Mouse (Mus musculus): Measurements from ENCODE around the gene Slc24a2. TPM values are rescaled to one million over a fixed set of nuclear protein-coding genes. Genes with fewer than 3 reads are reported as not detected.
A peak's percentile ranks its signal among the peaks of the same experiment; 100 is the strongest.

The Slc24a2 gene
- total RNA-seq, 2 experiments from 2014 or later = 301 to 336 TPM

DNA sequence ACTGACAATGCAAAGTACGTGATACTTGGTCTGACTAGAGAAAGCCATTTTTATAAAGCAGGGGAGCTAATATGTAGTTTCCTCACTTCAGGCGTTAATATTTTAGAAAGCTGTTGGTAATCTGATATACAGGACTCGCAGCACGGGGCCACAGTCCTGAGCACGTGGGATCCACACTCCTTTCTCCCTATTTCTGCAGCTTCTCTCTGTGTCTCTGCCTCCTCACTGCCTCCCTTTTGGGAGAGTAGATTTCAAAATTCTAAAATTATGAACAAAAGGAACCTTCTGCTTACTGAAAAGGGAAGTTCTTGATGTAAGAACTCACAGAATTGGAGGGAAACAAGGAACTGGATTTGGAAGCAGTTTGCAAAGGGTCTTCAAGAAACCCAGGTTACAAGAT lies 97.8 kb downstream of the Slc24a2 start:
- no peak for DNase-seq (ENCODE audit: low spot score in 2 of 2)
- intact Hi-C loops (cut with DNase I) = no loop called here

DNA sequence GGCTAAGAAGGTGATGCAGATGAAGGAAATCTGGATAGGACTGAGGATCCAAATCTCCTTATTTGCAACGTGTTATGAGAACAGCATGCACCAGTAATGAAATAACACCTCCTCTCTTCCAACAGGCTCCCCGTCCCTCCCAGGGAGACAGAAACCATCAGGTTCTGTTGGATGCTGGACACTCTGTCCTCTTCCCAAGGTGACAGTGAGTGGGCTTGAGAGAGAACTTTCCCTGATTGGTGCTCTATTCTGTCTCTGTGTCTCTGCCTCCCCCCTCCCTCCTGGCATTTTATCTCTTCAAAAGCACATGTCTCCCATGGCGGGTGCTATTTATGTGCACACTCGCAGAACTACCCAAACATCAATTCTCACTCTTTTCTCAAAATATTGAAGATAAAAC lies 103.5 kb downstream of the Slc24a2 start:
- intact Hi-C loops (cut with DNase I) = no loop called here
- DNase-seq (ENCODE audit: low spot score in 2 of 2) = peak; percentile 52 to 68

DNA sequence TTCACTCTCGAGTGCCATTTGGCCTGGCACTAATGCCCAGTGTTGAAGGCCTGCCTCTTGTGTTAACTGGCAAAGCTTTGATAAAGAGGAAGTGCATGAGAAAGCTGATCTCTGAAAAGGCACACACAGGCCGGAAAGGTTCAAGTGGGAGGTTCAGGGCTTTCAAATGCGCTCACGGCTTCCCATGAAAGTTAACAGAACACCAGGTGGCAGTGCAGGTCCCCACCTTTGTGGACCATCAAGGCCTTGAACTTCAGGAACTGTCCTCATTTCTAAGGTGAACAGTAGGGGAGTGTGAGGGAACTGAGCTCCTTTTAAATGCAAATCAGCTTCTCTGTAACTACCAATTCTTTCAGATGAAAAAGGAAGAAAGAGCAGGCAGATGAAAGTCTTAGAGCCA lies 110.5 kb downstream of the Slc24a2 start:
- intact Hi-C loops (cut with DNase I) = no loop called here

DNA sequence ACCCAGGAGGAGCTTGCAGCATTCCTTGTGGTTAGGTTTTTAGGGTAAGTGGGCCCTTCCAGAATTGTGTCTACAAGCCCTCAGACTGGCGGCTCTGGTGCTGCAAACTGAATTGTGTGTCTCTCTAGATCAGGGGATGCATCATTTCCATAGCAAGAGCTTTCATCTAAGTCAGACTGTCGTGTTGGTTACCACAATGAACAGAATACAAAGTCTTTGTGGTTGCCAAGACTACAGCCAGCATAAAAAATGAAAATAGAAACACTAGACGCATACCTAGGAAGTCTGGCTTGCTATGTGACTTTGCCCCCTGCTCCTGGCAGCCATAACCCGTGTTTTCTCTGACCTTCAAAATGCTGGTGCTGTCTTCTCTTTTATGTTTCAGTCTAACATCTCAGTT lies 114.6 kb downstream of the Slc24a2 start:
- no peak for DNase-seq (ENCODE audit: low spot score in 2 of 2)
- intact Hi-C loops (cut with DNase I) = no loop called here

More for the DNA sequence above, 110.5 kb downstream of the Slc24a2 start:
- DNase-seq (ENCODE audit: low spot score in 2 of 2) = no peak

DNA sequence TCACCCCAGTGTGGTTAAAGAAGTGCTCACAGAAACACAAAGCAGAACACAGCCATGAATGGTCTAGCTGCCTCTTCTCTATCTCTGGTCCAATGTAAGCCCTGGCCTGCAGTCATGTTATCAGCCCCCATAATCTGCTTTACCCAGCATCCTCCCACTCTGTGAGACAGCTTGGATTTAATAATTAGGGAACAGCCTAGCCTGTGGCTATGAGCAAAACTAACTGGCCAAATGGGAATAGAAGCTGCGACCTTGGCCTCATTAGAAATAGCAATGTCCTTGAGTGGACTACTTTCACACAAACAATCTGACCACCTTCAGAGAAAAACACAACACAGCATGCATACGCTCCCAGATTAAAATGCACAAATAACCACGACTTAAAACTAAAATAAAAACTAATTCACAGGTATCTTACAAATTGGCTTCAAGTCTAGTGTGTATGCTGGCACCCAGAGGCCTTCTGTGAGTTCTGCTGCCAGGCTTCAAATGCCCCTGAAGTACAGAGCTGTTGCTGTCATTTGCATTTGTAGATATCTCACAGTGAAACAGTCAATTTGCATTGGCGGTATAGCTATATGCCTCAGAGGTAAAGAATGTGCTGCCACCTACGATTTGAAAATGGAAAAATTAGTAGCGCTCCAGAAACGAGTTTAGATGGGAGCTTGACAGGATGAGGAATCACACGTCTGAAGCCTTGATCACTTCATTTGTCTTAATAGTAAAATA lies 120.8 kb downstream of the Slc24a2 start:
- intact Hi-C loops (cut with DNase I) = no loop called here
- no peak for DNase-seq (ENCODE audit: low spot score in 2 of 2)

DNA sequence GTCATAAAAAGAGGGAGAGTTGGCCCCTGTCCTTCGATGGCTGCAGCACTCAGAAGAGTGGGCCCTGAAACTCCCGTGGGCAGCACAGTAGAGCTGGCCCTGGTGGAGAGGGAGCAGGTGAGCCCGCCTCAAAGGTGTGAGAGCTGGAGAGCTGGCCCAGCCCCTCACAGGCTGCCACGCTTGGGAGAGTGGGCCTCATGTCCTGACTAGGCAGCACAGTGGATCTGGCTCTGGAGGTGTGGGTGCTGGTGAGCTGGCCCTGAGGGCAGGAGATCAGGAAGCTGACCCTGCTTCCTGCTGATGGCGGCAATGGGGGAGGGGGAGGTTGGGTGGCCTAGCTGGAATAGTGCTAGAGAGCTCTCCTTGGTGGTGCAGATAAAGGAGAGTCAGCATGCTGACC lies 129.3 kb downstream of the Slc24a2 start:
- DNase-seq (ENCODE audit: low spot score in 2 of 2) = no peak
- intact Hi-C loops (cut with DNase I) = no loop called here

DNA sequence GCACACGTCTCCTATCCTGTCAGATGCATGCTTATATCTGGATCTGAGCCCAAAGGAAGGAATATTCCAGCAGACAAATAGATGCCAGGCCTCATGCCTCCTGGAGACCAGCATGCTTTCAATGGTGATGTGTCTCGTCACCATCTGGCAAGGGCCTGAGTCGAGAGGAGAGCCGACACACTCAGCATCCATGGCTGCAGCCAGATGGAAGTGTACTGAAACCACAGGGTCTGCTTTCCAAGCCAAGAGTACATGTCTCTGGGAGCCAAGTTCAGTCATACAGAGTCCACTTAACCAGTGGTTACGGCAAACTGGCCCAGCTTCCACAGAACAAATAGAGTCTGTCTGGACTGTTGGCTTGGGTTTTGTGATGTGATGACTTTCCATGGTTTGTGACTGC lies 134.1 kb downstream of the Slc24a2 start:
- intact Hi-C loops (cut with DNase I) = no loop called here

DNA sequence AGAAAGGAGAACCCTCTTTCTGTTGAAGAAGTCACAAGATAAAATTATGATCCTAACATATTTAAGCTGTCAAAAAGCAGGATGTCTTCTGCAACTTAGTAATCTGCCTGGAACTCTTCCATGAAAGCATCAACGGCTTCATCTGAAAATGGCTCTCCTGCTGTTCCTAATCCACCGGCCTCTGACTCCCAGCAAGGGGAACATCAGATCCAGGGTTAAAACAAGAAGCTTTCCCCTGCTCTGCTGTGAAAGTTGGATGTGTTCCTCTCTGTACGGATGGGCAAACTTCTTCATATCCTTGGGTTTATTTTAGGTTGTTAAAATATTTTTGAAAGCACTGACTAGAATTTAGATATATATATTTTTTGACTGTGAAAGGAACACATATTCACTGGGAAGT lies 136.7 kb downstream of the Slc24a2 start:
- no peak for DNase-seq (ENCODE audit: low spot score in 2 of 2)
- intact Hi-C loops (cut with DNase I) = no loop called here

More for the DNA sequence above, 134.1 kb downstream of the Slc24a2 start:
- peak in 1 of 2 experiments; percentile 55 for DNase-seq (ENCODE audit: low spot score in 2 of 2)

DNA sequence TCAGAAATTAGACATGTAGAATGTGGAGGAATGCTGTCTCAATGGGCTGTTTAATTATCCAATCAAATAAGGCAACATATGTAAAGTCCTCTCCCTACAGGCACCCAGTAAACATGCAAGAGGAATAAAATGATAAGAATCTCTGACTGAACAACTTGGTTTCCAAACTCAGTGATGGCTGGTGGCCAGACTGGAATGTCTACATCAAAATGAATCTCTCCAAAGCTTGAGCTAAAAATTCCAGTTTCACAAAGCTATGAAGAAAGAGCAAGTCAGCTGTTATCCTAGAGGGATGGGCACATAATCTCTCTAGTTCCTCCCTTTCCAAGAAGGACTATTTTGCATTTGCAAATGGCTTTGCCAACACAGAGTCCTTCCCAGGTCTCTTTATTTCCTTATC lies 139.4 kb downstream of the Slc24a2 start:
- no peak for DNase-seq (ENCODE audit: low spot score in 2 of 2)
- intact Hi-C loops (cut with DNase I) = no loop called here

DNA sequence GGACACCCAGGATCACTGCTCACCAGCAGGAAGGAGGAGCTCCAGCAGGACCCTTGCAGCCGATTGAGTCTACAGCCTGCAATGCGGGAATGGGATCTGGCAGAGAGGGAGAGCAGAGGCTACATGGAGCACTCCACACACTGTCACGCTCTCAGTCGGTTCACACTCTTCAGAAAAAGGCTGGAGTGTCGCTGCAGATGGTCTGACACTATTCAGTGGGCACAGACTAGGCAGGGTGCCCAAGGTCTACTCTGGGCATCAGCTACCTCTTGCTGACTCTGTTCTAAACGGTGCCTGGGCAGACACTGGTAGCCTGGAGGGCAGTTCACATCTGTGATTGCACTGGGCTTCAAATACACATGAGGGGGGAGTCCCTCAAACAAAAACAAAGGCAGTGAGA lies 141.6 kb downstream of the Slc24a2 start:
- intact Hi-C loops (cut with DNase I) = no loop called here
- peak in 1 of 2 experiments; percentile 45 for DNase-seq (ENCODE audit: low spot score in 2 of 2)

DNA sequence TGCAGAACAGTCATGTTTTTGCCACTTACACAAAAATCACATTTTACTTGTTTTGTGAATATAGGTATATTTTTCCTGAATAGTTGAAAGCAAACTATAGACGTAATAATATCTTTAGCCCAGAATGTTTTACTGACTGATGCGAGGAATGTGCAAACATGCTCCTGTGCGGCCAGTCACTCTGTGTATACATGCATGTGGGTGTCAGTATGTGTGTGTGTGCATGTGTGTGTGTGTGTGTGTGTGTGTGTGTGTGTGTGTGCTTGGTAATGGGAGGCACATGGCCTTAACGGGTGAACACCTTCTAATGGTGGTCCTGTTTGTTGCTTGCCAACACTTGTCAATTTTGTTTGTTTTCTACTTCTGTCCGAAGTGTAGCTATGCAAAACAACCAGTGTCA lies 142.7 kb downstream of the Slc24a2 start:
- intact Hi-C loops (cut with DNase I) = no loop called here
- DNase-seq (ENCODE audit: low spot score in 2 of 2) = no peak

DNA sequence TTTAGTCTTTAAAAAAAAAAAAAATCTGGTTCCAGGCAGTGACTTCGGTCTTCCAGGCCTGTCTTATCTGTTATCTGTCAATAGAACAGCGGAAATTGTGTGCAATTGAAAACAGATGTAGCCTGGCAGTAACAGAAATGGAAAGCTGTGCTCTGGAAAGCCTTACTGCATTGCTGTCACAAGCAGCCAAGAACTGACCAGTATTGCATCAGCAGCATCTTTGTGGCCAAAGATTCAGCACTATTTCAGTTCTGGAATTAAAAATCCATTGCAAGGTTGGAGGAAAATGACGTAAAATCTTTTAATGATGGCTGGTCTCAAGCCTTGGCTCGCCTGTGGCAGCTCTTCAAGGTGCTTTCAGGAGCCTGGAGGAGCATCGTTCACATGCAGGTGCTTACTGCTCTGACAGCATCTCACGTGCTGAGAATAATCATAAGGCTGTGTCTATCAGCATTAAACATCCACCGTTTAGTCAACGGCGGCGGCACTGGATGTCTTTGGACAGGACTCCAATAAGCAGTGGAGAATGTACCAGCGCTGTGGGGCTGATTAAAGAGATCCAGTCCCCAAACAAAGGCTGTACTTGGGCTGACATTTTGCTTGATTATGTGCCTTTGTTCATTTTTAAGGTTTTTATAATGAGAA lies 143.2 kb downstream of the Slc24a2 start:
- intact Hi-C loops (cut with DNase I) = no loop called here
- no peak for DNase-seq (ENCODE audit: low spot score in 2 of 2)

DNA sequence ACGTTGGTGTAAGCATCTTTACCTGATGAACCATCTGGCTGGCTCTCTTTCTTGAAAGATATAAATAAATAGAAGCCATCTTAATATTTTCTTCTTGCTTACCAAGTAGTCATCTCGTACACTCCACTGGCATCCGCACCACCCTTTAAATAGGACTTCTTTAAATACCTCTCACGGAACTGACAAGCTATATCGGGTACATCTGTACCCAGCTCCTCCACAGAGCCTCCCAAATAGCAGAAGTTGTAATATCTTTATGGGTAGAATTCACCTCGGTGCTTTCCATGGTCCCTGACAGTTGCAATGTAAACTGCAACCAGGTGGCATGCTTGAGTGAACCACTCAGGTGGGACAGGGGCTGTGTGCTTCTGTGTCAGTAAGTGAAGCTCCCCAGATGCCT lies 149.0 kb downstream of the Slc24a2 start:
- intact Hi-C loops (cut with DNase I) = no loop called here
- DNase-seq (ENCODE audit: low spot score in 2 of 2) = no peak

DNA sequence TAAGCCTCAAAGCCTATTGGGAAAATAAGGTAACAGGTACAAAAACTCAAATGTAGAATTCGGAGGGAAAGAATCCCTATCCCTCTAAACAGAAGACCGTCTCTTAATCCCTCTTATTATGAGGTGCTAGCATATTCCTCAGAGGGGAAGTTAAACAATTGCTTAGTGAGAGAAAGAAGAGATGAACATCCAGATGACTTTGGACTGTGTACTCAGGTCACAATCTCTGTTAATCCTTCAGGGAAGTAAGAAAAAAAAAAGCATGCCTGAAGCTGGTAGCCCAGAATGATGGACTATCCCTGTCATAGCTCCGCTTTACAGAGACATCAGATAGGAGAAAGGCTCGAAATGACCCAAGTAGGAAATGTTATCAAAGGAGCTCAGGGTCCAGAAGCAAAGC lies 151.0 kb downstream of the Slc24a2 start:
- DNase-seq (ENCODE audit: low spot score in 2 of 2) = no peak
- intact Hi-C loops (cut with DNase I) = no loop called here

DNA sequence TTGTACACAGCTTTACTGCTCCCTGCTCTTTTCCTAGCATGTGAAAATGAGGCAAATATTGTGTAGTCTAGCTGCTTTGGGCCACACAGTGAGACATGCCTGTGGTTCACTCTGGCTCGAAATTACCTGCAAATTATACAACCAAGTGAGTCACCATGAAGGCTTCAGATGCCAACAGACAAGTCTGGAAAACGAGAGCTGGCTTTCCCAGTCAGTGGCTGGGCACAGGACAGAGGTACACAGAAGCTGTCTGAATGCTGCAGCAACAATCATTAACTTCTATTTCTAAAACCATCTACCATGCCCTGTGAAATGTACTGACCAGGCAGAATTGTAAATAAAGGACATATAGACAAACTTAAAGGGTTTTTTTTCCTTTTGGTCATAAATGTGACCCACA lies 151.6 kb downstream of the Slc24a2 start:
- intact Hi-C loops (cut with DNase I) = no loop called here

DNA sequence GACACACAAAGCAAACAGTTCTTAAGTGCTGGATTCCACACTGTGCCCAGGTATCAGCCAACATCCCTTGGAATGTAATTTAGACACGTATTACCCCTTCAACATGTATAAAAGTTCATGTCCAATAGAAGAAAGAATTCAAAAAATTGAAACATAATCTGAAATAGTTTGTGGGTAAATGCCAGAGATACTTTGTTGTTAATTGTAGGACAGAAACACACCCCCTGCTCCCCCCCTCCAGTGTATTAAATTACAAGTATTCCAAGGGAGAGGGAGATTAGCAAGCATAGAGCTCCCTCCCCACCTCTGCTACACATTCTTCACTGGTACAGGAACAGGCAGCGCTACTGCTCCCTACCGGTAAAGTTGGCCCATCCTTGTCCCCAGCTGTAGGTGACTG lies 154.5 kb downstream of the Slc24a2 start:
- intact Hi-C loops (cut with DNase I) = no loop called here
- no peak for DNase-seq (ENCODE audit: low spot score in 2 of 2)

More for the DNA sequence above, 151.6 kb downstream of the Slc24a2 start:
- DNase-seq (ENCODE audit: low spot score in 2 of 2) = no peak

DNA sequence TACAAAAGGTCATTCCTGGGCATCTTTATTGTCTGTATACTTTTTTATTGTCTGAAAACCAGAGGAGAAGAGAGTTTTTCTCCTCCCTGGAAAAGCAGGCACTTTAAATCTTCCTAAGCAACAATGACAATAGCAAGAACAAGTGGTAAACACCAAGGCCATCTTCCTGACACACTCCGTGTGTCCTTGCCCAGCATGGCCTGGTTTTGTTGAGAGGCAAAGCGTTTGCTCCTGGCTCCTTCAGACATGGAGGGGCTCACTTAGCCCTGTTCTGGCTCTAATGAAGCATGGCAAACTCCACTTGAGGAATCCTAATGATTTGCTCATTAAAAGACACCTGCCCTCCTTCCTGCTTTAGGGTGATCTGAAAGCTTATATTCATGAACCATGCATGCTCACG lies 162.2 kb downstream of the Slc24a2 start:
- DNase-seq (ENCODE audit: low spot score in 2 of 2) = no peak
- intact Hi-C loops (cut with DNase I) = no loop called here

DNA sequence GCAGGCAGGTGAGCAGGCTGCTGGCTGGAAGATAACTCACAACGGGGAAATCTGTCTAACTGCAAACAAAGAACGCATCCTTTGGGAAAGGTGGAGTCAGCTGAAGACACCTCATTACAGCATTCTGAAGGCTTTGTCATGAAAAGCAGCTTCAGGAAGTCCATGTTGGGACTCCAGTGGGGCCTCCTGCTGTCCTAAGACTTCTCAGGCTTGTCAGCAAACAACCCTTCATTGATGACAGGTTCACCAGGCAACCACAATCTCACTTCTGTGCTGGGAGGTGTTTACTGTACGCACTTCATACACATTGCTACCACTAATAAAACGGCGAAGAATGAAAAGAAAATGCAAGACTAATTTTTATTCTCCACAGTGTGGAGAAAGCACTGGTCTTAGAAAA lies 165.1 kb downstream of the Slc24a2 start:
- intact Hi-C loops (cut with DNase I) = no loop called here

DNA sequence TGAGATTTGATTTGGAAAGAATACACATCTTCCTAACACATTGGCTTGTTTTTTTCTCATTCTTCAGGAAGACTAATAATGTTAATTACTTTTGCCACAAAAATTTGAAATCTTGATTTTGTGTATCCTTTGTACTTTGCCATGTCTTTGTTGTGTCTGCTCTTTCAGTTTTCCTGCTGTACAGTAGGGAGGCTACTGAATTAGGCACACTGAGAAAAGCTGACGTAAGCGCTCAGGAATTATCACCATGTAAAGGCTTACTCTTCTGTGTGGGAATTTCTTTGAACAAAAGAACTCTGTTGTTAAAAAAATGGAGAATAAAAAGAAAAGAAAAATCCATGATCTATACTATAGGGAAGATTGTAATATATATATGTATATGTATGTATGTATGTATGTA lies 165.7 kb downstream of the Slc24a2 start:
- intact Hi-C loops (cut with DNase I) = no loop called here
- no peak for DNase-seq (ENCODE audit: low spot score in 2 of 2)

More for the DNA sequence above, 165.1 kb downstream of the Slc24a2 start:
- DNase-seq (ENCODE audit: low spot score in 2 of 2) = no peak

DNA sequence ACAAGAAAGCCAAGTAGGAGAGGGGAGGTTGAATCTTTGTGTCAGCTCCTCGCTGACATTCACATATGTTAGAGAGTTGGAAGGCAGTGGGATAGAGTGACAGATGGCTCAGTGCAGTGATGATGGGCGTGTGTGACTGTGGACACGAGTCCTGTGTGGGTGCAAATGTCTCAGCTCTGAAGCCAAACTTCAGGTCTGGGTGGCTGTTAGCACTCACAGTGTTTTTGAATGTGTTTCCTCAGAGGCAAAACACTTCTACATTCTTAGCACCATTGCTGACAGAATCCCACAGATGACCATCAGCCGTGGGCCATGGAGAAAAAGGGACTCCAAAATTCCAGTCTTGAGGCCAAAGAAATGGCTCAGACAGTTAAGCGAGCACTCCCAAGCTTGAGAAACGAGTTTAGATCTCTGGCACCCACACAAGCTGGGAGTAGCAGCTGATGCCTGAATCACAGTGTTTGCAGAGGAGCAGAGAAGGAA lies 167.5 kb downstream of the Slc24a2 start:
- intact Hi-C loops (cut with DNase I) = no loop called here
- DNase-seq (ENCODE audit: low spot score in 2 of 2) = peak; percentile 67 to 76

DNA sequence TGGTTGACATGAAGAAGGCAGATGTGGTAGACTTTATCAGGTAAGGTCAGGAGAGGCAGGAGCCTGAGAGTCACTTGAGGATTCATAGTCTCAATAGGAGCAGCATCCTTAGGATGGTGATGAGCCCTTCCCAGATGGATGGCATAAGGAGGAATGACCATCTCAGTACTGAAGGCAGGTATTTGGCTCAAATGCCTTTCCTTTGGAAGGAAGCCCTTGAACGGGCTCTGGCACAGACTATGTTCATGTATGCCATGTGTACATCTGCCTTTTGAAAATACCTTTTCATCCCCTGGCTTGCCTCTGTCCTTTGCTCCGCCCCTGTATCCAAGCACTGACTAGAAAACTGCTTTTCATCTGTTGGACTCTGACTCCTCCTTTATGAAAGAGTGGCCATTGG lies 168.6 kb downstream of the Slc24a2 start:
- intact Hi-C loops (cut with DNase I) = no loop called here
- no peak for DNase-seq (ENCODE audit: low spot score in 2 of 2)

Measured in left cerebral cortex, postnatal 36 days (tissue).